Mouse (Mus musculus): ENCODE data around the gene Slc38a11. TPM values are rescaled to one million over a fixed set of nuclear protein-coding genes. Genes with fewer than 3 reads are reported as not detected.

The Slc38a11 gene
- total RNA-seq, 4 experiments from 2014 or later, result 1.9 to 3.6 (median 2.7) TPM

DNA sequence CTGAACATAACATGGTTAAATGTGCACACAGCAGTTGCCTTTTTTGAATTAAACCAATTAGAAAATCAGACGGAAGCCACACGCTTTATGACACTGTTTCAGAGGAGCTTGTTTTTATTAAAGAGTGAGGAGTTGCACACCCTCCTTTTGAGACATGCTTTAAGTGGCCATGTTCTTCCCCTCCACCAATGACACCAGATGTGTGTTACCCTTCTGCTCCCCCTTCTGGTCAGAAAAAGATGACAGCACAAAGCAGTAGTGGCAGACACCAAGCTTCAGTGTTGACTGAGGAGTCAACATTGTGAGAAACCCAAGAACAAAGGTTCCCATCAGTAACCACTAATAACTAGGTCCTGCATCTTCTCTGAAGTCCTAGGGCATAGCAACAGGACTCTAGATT lies 32.5 kb downstream of the Slc38a11 start:
- no peak for DNase-seq (ENCODE audit: low spot score in 2 of 2)

DNA sequence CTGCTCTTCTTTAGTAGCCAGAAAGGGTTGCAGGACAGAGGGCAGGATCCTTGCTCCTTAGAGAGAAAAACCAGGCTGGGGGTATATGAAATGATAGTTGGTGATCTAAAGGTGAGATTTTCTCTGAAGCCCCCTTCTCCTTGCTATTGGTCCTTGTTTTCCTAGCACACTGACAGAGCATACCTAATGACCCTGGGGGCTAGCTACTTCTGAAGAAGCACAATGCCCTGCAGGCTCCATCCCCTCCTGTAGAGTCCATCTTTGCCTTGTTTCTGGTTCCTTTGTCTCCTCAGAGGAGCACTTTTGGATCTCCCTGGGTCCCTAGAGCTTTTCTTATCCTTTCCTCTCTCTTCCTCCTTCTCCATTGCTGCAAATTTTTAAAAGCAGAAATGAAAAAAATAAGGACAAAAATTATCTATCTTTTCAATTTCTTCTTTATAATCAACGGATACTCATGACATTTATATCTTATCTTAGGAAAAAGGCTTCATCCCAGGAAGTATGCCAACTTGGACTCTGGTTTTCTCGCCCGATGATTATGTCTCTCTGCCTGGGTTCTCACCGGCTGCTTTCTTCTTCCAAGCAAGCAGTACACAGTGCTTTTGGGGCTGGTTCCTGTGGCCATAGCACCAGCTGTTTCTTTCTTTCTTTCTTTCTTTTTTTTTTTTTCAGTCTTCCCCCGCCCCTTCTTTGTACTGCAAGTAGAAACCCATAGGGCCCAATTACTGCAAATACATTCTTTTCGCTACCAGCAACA lies 41.7 kb downstream of the Slc38a11 start:
- no peak for DNase-seq (ENCODE audit: low spot score in 2 of 2)

DNA sequence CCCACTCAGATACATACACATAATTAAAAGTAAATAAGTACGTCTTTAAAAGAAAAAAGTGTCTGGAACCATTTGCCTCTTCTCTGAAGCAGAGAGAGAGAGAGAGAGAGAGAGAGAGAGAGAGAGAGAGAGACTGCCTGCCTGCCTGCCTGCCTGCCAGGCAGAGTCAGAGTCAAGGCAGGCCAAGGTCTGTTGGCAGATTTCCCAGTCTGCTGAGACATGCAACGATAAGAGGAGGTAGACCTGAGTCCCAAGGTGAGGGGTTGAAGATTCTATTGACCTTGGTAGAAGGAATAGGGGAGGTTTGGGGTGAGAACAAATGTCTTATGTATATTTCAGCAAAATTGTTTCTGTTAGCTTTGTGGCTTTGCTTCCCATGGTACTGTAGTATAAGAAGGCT lies 42.9 kb downstream of the Slc38a11 start:
- DNase-seq (ENCODE audit: low spot score in 2 of 2), result no peak

DNA sequence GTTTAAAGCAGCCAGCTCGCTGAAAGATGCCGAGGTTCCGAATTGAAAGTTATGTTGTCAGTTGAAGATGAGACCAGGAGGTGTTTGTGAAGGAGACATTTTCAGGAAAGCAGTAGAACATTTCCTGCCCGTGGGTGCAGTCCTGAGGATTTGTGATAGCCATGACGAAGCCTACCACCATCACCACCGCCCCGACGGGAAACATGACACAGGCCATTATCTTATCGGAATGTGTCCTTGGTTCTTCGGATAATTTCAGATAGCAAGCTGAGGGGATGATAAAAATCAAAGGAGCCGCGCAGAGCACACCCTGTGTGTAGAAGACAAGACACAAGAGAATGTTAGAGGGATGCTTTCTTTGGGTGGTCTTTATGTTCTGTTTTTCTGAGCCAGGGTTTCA lies 47.1 kb downstream of the Slc38a11 start:
- no peak for DNase-seq (ENCODE audit: low spot score in 2 of 2)

DNA sequence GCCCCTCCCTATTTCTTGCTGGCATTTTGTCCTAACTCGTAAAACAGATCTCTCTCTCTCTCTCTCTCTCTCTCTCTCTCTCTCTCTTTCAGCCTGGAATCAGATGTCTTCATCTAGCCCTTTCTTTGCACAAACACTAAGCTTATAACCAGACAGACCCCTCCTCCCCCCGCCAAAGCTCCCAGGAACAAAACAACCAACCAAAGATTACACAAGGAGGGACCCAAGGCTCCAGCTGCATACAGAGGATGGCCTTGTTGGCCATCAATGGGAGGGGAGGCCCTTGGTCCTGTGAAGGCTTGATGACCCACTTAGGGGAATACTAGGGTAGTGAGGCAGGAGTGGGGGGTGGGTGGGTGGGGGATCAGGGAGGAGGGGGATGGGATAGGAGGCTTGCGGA lies 52.6 kb downstream of the Slc38a11 start:
- DNase-seq (ENCODE audit: low spot score in 2 of 2), result no peak

DNA sequence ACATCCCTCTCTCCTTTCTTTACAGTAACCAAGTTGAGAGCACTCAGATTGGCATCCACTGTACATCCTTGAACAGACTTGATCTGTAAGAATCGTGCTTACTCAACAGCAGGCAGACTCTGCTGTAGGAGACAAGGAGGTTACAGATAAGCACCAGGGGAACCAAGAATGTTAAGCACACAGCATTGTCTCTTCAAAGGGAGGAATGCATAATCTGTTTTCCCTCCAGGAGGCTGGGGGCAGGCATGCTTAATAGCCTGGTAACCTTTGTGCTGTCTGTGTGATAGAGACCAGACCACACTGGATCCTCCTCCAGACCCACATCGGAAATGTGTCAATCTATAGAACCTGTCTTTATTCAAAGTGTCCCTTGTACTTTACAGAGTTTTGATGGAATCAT lies 67.3 kb downstream of the Slc38a11 start:
- no peak for DNase-seq (ENCODE audit: low spot score in 2 of 2)

DNA sequence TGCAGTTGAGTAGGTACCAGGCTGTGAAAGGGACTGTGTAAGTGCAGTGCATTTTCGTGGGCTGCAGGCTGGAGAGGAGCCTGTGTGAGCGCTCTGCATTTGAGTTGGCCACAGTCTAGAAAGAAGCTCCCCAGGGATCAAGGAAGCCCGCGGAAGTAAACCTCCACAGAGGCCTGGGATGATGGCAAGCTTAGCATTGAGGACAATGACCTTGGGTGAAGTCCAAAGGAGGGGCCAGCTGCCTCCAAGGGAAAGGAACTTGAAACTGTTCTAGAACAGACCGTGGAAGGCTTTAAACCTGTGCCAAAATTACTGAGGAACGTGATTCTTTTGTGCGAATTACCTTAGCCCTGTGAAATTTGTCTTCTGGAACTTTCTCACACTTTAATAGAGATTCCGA lies 69.7 kb downstream of the Slc38a11 start:
- DNase-seq (ENCODE audit: low spot score in 2 of 2), result no peak

DNA sequence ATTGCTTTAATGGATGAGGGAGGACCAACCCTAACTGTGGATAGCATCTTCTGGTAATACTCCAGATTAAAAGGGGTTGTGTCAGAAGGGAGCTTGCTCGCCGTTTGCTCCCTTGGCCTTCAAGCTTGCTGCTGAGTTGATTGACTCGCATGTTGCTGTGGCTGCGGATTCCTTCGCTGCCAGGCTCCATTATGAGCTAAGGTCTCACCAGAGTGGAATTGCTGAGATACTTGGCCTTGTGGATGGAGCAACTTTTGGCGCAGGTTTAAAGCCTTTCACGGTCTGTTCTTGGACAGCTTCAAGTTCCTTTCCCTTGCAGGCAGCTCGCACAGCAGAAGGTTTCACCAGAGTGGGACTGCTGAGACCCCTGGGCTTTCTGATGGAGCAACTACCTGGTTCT lies 70.4 kb downstream of the Slc38a11 start:
- DNase-seq (ENCODE audit: low spot score in 2 of 2), result no peak

DNA sequence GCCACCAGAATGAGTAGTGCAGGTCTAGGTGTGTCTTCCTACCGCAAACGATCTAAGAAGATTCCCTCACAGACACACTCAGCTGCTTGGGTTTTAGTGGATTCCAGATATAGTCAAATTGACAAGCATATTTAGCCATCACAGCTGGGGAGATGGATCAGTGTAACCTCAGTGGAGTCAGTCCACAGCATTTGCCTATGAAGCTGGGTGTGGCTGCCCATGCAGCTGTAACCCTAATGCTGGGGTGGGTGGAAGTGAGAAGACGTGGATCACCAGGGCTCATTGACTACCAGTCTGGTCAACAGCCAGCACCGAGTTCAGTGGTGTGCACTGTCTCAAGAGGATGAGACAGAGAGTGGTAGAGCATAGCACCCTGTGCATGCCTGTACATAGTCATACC lies 74.1 kb downstream of the Slc38a11 start:
- no peak for DNase-seq (ENCODE audit: low spot score in 2 of 2)

DNA sequence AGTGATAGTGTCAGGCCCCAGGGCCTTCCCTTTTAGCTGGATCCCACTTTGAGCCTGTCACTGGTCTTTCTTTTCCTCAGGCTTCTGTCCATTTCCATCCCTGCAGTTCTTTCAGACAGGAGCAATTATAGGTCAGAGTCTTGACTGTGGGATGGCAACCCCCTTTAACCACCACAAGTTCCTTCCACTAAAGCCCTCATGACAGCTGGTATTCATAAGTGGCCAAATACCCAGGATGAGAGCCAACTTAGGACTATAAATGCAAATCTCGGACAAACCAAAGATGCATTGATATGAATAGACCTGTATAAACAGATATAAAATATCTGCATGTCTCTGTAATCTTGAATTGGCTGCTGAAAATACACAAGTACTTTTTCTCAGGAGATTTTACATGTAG lies 75.1 kb downstream of the Slc38a11 start:
- no peak for DNase-seq (ENCODE audit: low spot score in 2 of 2)

DNA sequence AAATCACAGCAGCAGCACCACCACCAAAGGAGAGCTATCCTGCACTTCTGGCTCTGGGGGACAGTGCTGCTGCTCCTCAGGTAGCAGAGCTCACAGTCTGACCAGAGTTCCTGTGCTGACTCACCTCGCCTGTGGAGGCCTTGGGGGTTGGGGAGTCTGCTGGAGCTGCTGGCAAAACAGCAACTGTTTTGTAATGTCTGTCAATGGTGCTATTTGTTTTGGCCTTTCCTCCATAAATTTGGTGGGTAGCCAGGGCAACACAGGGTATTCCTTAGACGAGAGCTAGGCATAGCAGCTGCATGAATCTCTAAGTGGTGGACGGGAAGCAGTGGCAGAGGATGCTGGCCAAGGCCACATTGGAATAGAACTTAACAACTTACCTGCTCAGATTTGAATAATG lies 78.5 kb downstream of the Slc38a11 start:
- peak in 1 of 2 experiments; percentile 17 for DNase-seq (ENCODE audit: low spot score in 2 of 2)

DNA sequence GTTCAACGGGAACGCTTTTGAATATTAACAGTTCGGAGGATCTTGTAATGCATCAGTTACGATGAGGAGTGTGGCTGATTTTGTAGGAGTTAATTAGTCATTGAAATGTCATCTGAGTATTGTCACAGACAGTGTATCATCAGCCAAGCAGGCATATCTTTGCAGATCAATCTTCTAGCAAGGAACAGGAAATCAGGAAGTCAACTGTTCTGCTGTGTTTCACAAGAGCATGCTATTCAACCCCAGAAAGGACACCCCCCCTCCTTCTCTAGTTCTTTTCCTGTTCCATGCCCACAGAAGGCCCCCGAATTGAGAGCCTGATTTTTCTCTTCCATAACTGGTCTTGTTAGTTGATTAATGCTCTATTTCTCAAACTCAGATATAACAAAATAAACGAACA lies 80.9 kb downstream of the Slc38a11 start:
- DNase-seq (ENCODE audit: low spot score in 2 of 2), result no peak

DNA sequence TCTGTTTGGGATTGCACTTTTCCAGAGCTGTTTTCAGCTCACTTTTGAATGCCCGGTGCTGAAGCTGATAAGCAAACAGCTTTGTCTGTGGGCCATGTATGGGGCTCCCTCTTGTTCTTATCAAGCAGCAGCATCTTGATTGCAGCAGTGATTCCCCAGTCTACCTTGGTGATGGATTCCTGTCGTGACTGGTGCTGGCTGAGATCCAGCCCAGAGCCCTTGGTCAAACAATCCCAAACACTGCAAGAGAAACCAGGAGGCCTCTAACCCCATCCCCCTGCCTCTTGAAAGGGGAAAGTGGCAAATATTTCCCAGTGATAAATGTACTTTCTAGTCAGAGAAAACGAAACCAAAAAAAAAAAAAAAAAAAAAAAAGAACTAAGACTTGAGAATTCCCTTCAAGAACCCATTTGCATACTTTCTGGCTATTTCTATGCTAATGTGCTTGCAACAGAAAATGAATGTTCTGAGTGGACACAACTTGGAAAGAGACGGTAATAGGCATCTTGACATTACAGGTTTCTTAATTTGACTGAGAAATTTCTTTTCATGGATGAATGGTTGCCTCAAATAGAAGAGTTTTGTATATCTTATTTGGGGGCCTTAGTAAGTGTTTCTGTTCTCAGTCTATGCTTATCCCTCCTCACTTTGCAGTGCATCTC lies 84.7 kb downstream of the Slc38a11 start:
- no peak for DNase-seq (ENCODE audit: low spot score in 2 of 2)

DNA sequence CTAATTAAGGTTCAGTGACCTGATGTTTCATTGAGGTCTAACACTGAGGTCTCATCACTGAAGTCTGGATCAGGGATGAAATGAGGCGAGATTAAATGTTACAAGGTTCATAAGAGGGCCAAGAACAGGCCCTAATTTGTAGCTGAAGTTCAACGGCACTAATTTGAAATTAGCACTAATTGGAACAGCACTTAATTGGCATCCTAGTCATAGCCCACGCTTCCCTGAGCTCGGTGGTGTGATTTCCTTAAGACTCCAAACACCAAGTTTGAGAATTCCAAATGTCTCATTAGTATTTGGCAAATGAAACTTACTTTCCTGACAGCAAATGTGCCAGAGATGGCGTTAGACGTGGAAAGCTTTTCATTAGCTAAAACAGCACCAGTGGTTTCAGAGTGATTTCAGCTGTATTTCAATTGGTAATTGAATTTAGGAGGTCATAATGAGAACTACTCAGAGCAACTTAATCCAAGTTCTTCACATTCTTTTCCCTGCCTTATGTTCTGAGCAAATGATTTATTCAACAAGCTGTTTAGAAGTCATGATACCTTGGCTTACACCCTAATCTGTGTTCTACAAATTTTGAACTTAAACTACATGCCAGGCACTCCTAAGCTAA lies 88.3 kb downstream of the Slc38a11 start:
- peak in 1 of 2 experiments; percentile 14 for DNase-seq (ENCODE audit: low spot score in 2 of 2)

DNA sequence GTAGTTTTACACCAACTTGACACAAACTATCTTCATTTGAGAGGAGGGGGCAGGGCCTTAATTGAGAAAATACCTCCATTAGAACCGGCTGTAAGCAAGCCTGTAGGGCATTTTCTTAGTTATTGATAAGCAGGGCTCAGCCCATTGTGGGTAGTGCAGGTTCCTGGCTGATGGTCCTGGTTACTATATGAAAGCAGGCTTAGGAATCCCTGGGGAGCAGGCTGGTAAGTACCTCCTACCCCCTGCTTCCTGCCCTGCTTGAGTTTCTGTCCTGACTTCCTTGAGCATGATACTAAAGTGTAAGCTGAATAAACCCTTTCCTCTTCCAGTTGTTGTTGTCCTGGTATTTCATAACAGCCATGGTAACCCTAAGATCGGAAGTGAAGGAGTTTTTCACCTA lies 89.9 kb downstream of the Slc38a11 start:
- DNase-seq (ENCODE audit: low spot score in 2 of 2), result no peak

DNA sequence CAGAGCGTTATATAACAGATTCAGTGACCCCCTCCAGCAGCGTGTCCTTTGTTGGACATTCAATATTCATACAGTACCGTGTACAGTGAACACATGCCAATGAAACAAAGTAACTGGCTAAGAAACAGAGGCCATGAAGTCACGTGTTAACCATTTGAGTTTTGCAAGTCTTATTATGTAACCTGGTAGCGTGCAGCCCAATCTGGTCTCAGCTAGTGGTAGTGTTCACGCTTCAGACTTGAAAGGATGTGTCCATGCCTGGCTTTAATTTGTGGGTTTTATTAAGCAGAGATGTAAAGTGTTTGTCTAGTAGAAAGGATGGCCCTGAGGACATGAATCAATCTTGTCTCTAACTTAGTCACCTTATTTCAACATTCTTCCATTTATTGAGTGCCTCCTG lies 95.1 kb downstream of the Slc38a11 start:
- no peak for DNase-seq (ENCODE audit: low spot score in 2 of 2)

DNA sequence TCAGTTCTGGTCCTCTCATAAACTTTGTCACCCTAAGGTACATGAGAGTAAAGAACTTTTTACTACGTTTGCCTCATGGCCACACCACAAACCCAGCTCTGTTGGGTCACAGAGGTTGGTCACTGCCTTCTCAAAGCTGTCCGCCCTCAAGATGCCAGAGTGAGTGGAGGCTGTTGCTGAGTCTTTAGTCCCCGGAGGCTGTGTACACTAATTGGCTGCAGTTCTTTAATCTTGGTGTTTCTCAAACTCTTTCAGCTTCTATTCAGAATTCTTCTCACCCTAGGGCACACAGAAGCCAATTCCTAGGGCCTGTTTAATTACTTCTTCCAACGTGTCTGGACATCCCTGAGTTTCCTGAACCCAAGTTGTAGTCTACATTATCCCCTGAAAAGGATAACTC lies 96.0 kb downstream of the Slc38a11 start:
- DNase-seq (ENCODE audit: low spot score in 2 of 2), result no peak

DNA sequence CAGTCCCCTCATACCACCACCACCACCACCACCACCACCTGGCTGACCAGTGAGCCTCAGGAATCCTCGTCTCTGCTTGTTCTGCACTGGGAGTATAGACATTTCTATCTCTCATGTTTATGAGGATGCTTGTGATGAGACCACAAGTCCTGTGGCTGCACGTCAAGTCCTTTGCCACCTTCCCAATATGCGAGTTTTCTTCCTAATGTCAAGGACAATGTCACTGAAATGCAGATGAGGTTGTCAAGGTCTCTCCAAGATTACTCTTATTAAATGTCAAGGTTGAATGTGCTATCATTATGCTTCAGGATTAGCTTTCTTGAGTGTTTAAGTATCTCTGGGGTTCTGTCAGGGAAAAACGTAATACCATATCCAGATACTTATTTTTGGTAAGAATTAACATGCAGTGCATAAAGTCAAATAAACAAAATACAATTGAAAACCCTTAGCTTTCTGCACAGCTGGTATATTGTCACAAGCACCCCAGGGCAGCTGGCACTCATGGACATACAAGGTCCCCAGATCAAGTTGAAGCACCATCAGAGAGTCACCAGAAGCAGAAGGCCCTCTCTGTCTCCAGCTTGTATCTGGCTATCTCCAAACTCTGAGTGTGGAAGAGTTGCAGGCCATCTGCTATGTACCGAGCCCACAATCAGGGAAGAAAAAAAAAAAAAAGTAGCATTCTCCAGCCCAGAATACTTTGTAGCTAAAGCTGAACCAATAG lies 97.1 kb downstream of the Slc38a11 start:
- DNase-seq (ENCODE audit: low spot score in 2 of 2), result no peak
